Mouse (Mus musculus) mature B cell (primary cell): ENCODE results near the gene Slitrk5.
"Not testable (repeated sequence)": the region's sequence is repeated elsewhere in the genome, so short reads cannot be mapped to it uniquely, and the experiment has no call there.

Experiments used
- in situ Hi-C: fragments of 300-500 bp; cut with MboI; formaldehyde crosslinking; loops from 2 replicates; pipeline ENCODE4 v1.14.3; 2019

The Slitrk5 gene

GRCm38 (mm10) chr14:111674664-111675147, at the start of gene Slitrk5:
Slitrk5 (plus strand) TSS chr14:111675097.
- in situ Hi-C loops = no loop called here

GRCm38 (mm10) chr14:111672942-111673341, 2.0 kb upstream of the Slitrk5 start:
- in situ Hi-C loops = no loop called here

- in situ Hi-C loops = no loop called here
These were observed 591 bp downstream of the Slitrk5 start for GRCm38 (mm10) chr14:111675211-111676165.

DNA sequence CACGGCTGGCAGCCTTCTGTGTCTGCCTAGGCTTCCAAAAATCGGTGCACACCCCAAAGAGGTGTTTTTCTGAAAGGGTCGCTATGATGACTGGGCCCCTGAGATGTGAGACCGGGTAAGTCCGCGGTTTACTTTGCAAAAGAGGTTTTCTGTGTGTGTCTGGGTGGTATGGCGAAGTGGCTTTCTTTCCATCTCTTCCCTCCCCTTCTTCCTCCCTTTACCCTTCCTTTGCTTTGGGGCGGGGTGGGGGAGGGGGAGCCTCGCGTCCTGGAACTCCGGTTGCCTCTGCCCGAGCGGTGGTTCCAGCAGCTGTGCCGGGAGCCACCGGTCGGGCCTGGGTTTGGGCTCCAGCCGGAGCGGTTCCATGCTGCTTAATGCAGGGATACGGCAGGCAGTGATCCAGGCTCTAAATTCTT, 1.3 kb downstream of the Slitrk5 start:
- in situ Hi-C loops = no loop called here

- in situ Hi-C loops = no loop called here
These were observed 2.0 kb downstream of the Slitrk5 start for GRCm38 (mm10) chr14:111676851-111677291.

DNA sequence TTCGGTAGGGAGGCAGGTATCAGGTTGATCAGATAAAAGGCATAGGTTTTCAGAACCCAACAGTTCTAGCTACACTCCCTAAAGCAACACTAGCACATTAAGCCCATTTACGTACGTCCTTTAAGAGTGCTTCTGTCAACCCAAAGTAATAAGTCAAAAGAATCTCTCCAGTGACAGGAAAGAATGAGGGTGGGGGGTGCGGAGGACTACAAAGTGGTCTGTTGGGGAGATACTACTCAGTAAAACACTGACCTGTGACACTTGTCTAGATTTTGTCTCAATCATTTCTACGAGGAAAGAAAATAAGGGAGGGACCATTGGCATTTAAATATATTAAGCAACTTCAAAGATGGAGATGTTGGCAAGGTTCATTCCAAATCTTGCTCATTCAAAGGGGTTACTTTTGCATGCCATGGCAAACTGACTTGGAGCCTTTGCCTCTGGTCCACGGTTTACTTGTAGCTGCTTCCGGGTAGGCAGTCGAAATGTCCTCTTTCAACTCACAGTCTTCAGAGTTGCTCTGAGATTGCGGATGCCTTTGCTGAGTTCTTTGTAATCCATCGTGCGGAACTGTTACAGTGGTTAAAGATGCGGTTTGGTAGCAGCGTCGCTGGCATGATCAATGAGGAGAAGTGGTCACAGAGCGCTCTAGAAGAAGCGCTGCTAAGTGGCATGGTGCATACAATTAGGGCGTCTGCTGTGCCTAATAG, 2.6 kb downstream of the Slitrk5 start:
- in situ Hi-C loops = no loop called here

GRCm38 (mm10) chr14:111680271-111680670, 5.4 kb downstream of the Slitrk5 start:
- in situ Hi-C loops = no loop called here

GRCm38 (mm10) chr14:111681092-111681708, 6.3 kb downstream of the Slitrk5 start:
- in situ Hi-C loops = no loop called here

GRCm38 (mm10) chr14:111681773-111682172, 6.9 kb downstream of the Slitrk5 start:
- in situ Hi-C loops = no loop called here

- in situ Hi-C loops = no loop called here
These were observed 8.6 kb downstream of the Slitrk5 start for GRCm38 (mm10) chr14:111683543-111683942.

DNA sequence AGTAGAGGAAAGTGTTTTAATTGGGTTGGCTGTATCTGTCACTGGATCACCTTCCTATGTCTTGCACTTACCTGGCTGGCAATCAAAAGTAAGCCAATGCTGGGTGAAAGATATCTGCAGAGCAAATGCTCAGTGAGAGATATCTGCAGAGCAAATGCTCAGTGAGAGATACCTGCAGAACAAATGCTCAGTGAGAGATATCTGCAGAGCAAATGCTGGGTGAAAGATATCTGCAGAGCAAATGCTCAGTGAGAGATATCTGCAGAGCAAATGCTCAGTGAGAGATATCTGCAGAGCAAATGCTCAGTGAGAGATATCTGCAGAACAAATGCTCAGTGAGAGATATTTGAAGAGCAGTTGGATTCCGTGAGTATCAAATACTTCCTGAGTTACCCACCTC, 15.2 kb downstream of the Slitrk5 start:
- in situ Hi-C loops = not testable (repeated sequence)

GRCm38 (mm10) chr14:111729833-111730232, 54.9 kb downstream of the Slitrk5 start:
- in situ Hi-C loops = no loop called here
